Mouse (Mus musculus): ENCODE results near the gene Vwa3b. TPM values are rescaled to one million over a fixed set of nuclear protein-coding genes. Genes with fewer than 3 reads are reported as not detected.
"Not testable (repeated sequence)": the region's sequence is repeated elsewhere in the genome, so short reads cannot be mapped to it uniquely, and the experiment has no call there.

The Vwa3b gene
- total RNA-seq (2021) (under 1 TPM; 0.35 to 0.49 TPM), polyA plus RNA-seq (2012; rRNA removed) (1.0 TPM in 1 of 2 replicates, not detected in the other)
- long read RNA-seq, result 0 reads

- peak; percentile 6 for DNase-seq
Measured at GRCm38 (mm10) chr1:37025962-37026686, at the start of gene Vwa3b. Vwa3b (plus strand) TSS chr1:37026596.

- DNase-seq, result no peak
Measured at GRCm38 (mm10) chr1:36976770-36977169, 49.6 kb upstream of the Vwa3b start.

- no peak for DNase-seq
Measured at GRCm38 (mm10) chr1:36982191-36982961, 44.0 kb upstream of the Vwa3b start.

- DNase-seq, result no peak
Measured at GRCm38 (mm10) chr1:36983754-36984153, 42.6 kb upstream of the Vwa3b start.

GRCm38 (mm10) chr1:36984406-36984805 is 42.0 kb upstream of the Vwa3b start:
- DNase-seq, result no peak

GRCm38 (mm10) chr1:36985896-36986295 is 40.5 kb upstream of the Vwa3b start:
- no peak for DNase-seq

- no peak for DNase-seq
Measured at GRCm38 (mm10) chr1:36986396-36987160, 39.8 kb upstream of the Vwa3b start.

- no peak for DNase-seq
Measured at GRCm38 (mm10) chr1:36987172-36988148, 38.9 kb upstream of the Vwa3b start.

GRCm38 (mm10) chr1:36988161-36988560 is 38.2 kb upstream of the Vwa3b start:
- DNase-seq, result no peak

GRCm38 (mm10) chr1:36988561-36988960 is 37.8 kb upstream of the Vwa3b start:
- DNase-seq, result no peak

- DNase-seq, result no peak
Measured at GRCm38 (mm10) chr1:36994296-36994695, 32.1 kb upstream of the Vwa3b start.

GRCm38 (mm10) chr1:36995760-36996159 is 30.6 kb upstream of the Vwa3b start:
- DNase-seq, result no peak

- DNase-seq, result peak; percentile 78
Measured at GRCm38 (mm10) chr1:36996561-36997213, 29.7 kb upstream of the Vwa3b start.

- no peak for DNase-seq
Measured at GRCm38 (mm10) chr1:37000307-37000706, 26.1 kb upstream of the Vwa3b start.

- no peak for DNase-seq
Measured at GRCm38 (mm10) chr1:37001636-37002315, 24.6 kb upstream of the Vwa3b start.

GRCm38 (mm10) chr1:37002316-37003008 is 23.9 kb upstream of the Vwa3b start:
- no peak for DNase-seq

GRCm38 (mm10) chr1:37004533-37004932 is 21.9 kb upstream of the Vwa3b start:
- DNase-seq, result no peak

GRCm38 (mm10) chr1:37005036-37005435 is 21.4 kb upstream of the Vwa3b start:
- DNase-seq, result no peak

- DNase-seq, result not testable (repeated sequence)
Measured at GRCm38 (mm10) chr1:37006529-37006928, 19.9 kb upstream of the Vwa3b start.
